ENCODE assay signal across 23 mouse cellular contexts in genomic region chr17:49335318-49335717, GRCm38 (mm10).
DNase-seq lines count a peak whose midpoint lies in the region; ATAC-seq and TF ChIP-seq lines count a peak whose summit lies in the region.
"Had no signal": no experiment of that assay in that cellular context is flagged by ENCODE, and none has a peak within 500 bp of the region (broad histone marks: within the 10 kb centered on the region; RNA-seq: fewer than 3 reads in every experiment).

No protein-coding gene starts in this region.

- no peaks in the 10 kb centered on the region for H3K4me1 ChIP-seq in kidney, adult 2 months (ENCODE audit: control insufficient read depth, insufficient read depth, low read length)
- no peaks in the 10 kb centered on the region for H3K4me1 ChIP-seq in limb, embryonic 14.5 days (ENCODE audit: control insufficient read depth, insufficient read depth, low read length)
- peaks cover 4% of the 10 kb centered on the region; the same call in 1 of the 2 replicates for H3K4me1 ChIP-seq in limb, embryonic 10.5 days
- H3K4me1 ChIP-seq: embryonic facial prominence, embryonic 15.5 days; heart, embryonic 10.5 days had no signal

- H3K9ac ChIP-seq in limb, embryonic 14.5 days (ENCODE audit: low read depth, low read length, severe bottlenecking), result no peak overlapping the region
- H3K9ac ChIP-seq: embryonic facial prominence, embryonic 15.5 days; hindbrain, embryonic 14.5 days had no signal

- no peak for ATAC-seq in limb, embryonic 14.5 days (ENCODE audit: low FRiP score, low read depth)
- ATAC-seq: forebrain, embryonic 14.5 days; inflammation-experienced regulatory T-cells, adult 6 months had no signal

- 33% methylated on average over 5 of the region's 5 CpGs for WGBS in kidney, adult 2 months
- whole genome bisulfite sequencing in limb, embryonic 14.5 days, result 26% methylated on average over 5 of the region's 5 CpGs
- WGBS in limb, embryonic 10.5 days, result 54% methylated on average over 5 of the region's 5 CpGs

- no peak for TF ChIP-seq POLR2A in kidney, adult 2 months (IDR thresholded peaks at IDR 0.05; ENCODE audit: low read depth, low read length)
- no peak for TF ChIP-seq POLR2A in limb, embryonic 14.5 days (IDR thresholded peaks at IDR 0.05; ENCODE audit: borderline replicate concordance, extremely low read depth, insufficient read depth, insufficient read length)

- H3K4me3 ChIP-seq in kidney, adult 2 months (ENCODE audit: insufficient read depth, low read depth, low read length), result no peak overlapping the region
- H3K4me3 ChIP-seq in limb, embryonic 14.5 days (replicated peaks; ENCODE audit: low read length), result no peak overlapping the region
- no peak overlapping the region for H3K4me3 ChIP-seq in limb, embryonic 10.5 days
- H3K4me3 ChIP-seq: embryonic facial prominence, embryonic 15.5 days; gastrocnemius, adult 2 months; heart, embryonic 10.5 days; left cerebral cortex, adult 2 months had no signal

- no peak overlapping the region for H3K27ac ChIP-seq in kidney, adult 2 months (ENCODE audit: insufficient read depth, low read depth, low read length)
- H3K27ac ChIP-seq in limb, embryonic 14.5 days (replicated peaks; ENCODE audit: low read depth, low read length), result no peak overlapping the region
- no peak overlapping the region for H3K27ac ChIP-seq in limb, embryonic 10.5 days
- H3K27ac ChIP-seq: embryonic facial prominence, embryonic 15.5 days; gastrocnemius, adult 2 months; heart, embryonic 10.5 days; hindbrain, embryonic 14.5 days; left cerebral cortex, adult 2 months; macrophage had no signal

- peak; percentile 4 for DNase-seq in kidney, adult 2 months
- no peak for DNase-seq in kidney, adult 8-10 months
- peak; percentile 73 for DNase-seq in limb, embryonic 14.5 days (ENCODE audit: low spot score)
- DNase-seq in limb, embryonic 10.5 days (ENCODE audit: low spot score), result no peak
- peak; percentile 64 for DNase-seq in adrenal gland, adult 8-10 months
- peak; percentile 6 for DNase-seq in embryo, embryonic 10.5 days (ENCODE audit: low spot score)
- no peak for DNase-seq in right cerebral cortex, postnatal 25 days
- no peak for DNase-seq in layer of hippocampus, postnatal 36 days
- DNase-seq: cerebellum, adult 11 months; cerebellum, adult 9-11 months; gastrocnemius, adult 2 months; heart, postnatal 4 days; layer of hippocampus, adult 9-11 months; liver; spleen, adult 18-20 months had no signal

- H3K36me3 ChIP-seq in kidney, adult 2 months (ENCODE audit: control insufficient read depth, insufficient read depth, low read length), result no peaks in the 10 kb centered on the region
- no peaks in the 10 kb centered on the region for H3K36me3 ChIP-seq in limb, embryonic 14.5 days (ENCODE audit: control insufficient read depth, insufficient read depth, low read length)
- no peaks in the 10 kb centered on the region for H3K36me3 ChIP-seq in limb, embryonic 10.5 days
- H3K36me3 ChIP-seq: embryonic facial prominence, embryonic 15.5 days; heart, embryonic 10.5 days had no signal

- no peaks in the 10 kb centered on the region for H3K27me3 ChIP-seq in kidney, adult 2 months (replicated peaks; ENCODE audit: control insufficient read depth, insufficient read depth, low read length)
- no peaks in the 10 kb centered on the region for H3K27me3 ChIP-seq in limb, embryonic 14.5 days (ENCODE audit: control insufficient read depth, insufficient read depth, low read length)
- H3K27me3 ChIP-seq in limb, embryonic 10.5 days (ENCODE audit: low read depth, poor library complexity, severe bottlenecking), result no peaks in the 10 kb centered on the region
- H3K27me3 ChIP-seq: embryonic facial prominence, embryonic 15.5 days had no signal

- no peak for TF ChIP-seq CTCF in kidney, adult 2 months (conservative IDR thresholded peaks at IDR 0.05; ENCODE audit: insufficient read depth, insufficient read length, low read depth, low read length)

- H3K4me2 ChIP-seq in limb, embryonic 14.5 days (replicated peaks; ENCODE audit: low read depth, low read length, severe bottlenecking), result no peak overlapping the region
- H3K4me2 ChIP-seq: embryonic facial prominence, embryonic 15.5 days; hindbrain, embryonic 14.5 days; midbrain, embryonic 11.5 days had no signal

- H3K9me3 ChIP-seq in limb, embryonic 14.5 days (ENCODE audit: control insufficient read depth, low read length), result no peaks in the 10 kb centered on the region
- no peaks in the 10 kb centered on the region for H3K9me3 ChIP-seq in limb, embryonic 10.5 days (replicated peaks)
- H3K9me3 ChIP-seq: embryonic facial prominence, embryonic 15.5 days; heart, embryonic 10.5 days had no signal

Comparison
In these comparisons a context has a peak if more than half of its experiments do, and no peak if none do; other contexts are left out.
1. DNase-seq: peak in kidney, adult 2 months (single experiment), limb, embryonic 14.5 days (single experiment), adrenal gland, adult 8-10 months (single experiment) and embryo, embryonic 10.5 days (single experiment); none in kidney, adult 8-10 months (0 of 2), limb, embryonic 10.5 days (single experiment), right cerebral cortex, postnatal 25 days (single experiment) and layer of hippocampus, postnatal 36 days (0 of 2).